Mouse (Mus musculus): ENCODE measurements around the gene Fam151a. TPM values are rescaled to one million over a fixed set of nuclear protein-coding genes. Genes with fewer than 3 reads are reported as not detected.

Fam151a gene
- total and polyA plus RNA-seq, 3 experiments, result 0.23 to 0.31 (median 0.31) TPM

GRCm38 (mm10) chr4:106704416-106704815 lies 29.3 kb upstream of the Fam151a start:
- TF ChIP-seq CTCF (IDR thresholded peaks at IDR 0.05) (no peak), POLR2A (IDR thresholded peaks at IDR 0.05; ENCODE audit: insufficient read depth, low read depth, low read length) (no peak), EP300 (IDR thresholded peaks at IDR 0.05; ENCODE audit: insufficient read depth, low read depth, low read length) (no peak)
- Histone ChIP-seq H3K27me3 (ENCODE audit: control insufficient read depth, insufficient read depth, low read length) (no peaks in the 10 kb centered on the region), H3K4me1 (ENCODE audit: control insufficient read depth, insufficient read depth, low read length) (no peaks in the 10 kb centered on the region), H3K9ac (ENCODE audit: low read depth, low read length) (no peak overlapping the region), H3K27ac (no peak overlapping the region), H3K36me3 (ENCODE audit: control insufficient read depth, insufficient read depth, low read length) (no peaks in the 10 kb centered on the region), H3K4me3 (no peak overlapping the region), H3K79me2 (replicated peaks; ENCODE audit: control insufficient read depth, insufficient read depth, low read length) (no peaks in the 10 kb centered on the region)
- intact Hi-C loops (cut with DNase I), result no loop called here
- DNase-seq, result no peak
- WGBS, result 41% methylated on average over 11 of the region's 11 CpGs

- H3K27ac ChIP-seq, result no peak overlapping the region
- intact Hi-C loops (cut with DNase I), result no loop called here
- no peaks in the 10 kb centered on the region for H3K79me2 ChIP-seq (replicated peaks; ENCODE audit: control insufficient read depth, insufficient read depth, low read length)
- no peak overlapping the region for H3K4me3 ChIP-seq
- no peaks in the 10 kb centered on the region for H3K27me3 ChIP-seq (ENCODE audit: control insufficient read depth, insufficient read depth, low read length)
- DNase-seq, result no peak
- TF ChIP-seq CTCF (IDR thresholded peaks at IDR 0.05), result no peak
- TF ChIP-seq POLR2A (IDR thresholded peaks at IDR 0.05; ENCODE audit: insufficient read depth, low read depth, low read length), result no peak
- no peak for TF ChIP-seq EP300 (IDR thresholded peaks at IDR 0.05; ENCODE audit: insufficient read depth, low read depth, low read length)
- WGBS, result 54% methylated on average over 8 of the region's 8 CpGs
- no peaks in the 10 kb centered on the region for H3K4me1 ChIP-seq (ENCODE audit: control insufficient read depth, insufficient read depth, low read length)
- H3K36me3 ChIP-seq (ENCODE audit: control insufficient read depth, insufficient read depth, low read length), result no peaks in the 10 kb centered on the region
- no peak overlapping the region for H3K9ac ChIP-seq (ENCODE audit: low read depth, low read length)
Observed at GRCm38 (mm10) chr4:106705096-106705665, 28.5 kb upstream of the Fam151a start.

GRCm38 (mm10) chr4:106707957-106708356 lies 25.7 kb upstream of the Fam151a start:
- intact Hi-C loops (cut with DNase I), result loop anchor here (1.0 kb wide), 2 partner anchors 77 to 94 kb away; no protein-coding TSS in a partner anchor
- TF ChIP-seq EP300 (IDR thresholded peaks at IDR 0.05; ENCODE audit: insufficient read depth, low read depth, low read length), result no peak
- TF ChIP-seq POLR2A (IDR thresholded peaks at IDR 0.05; ENCODE audit: insufficient read depth, low read depth, low read length), result no peak
- TF ChIP-seq CTCF (IDR thresholded peaks at IDR 0.05), result no peak
- Histone ChIP-seq H3K36me3 (ENCODE audit: control insufficient read depth, insufficient read depth, low read length) (no peaks in the 10 kb centered on the region), H3K9ac (ENCODE audit: low read depth, low read length) (no peak overlapping the region), H3K4me1 (ENCODE audit: control insufficient read depth, insufficient read depth, low read length) (no peaks in the 10 kb centered on the region), H3K79me2 (replicated peaks; ENCODE audit: control insufficient read depth, insufficient read depth, low read length) (no peaks in the 10 kb centered on the region), H3K27me3 (ENCODE audit: control insufficient read depth, insufficient read depth, low read length) (no peaks in the 10 kb centered on the region), H3K4me3 (no peak overlapping the region), H3K27ac (no peak overlapping the region)
- no peak for DNase-seq
- WGBS, result 26% methylated on average over 5 of the region's 5 CpGs

- H3K36me3 ChIP-seq (ENCODE audit: control insufficient read depth, insufficient read depth, low read length), result no peaks in the 10 kb centered on the region
- 1% methylated on average over 8 of the region's 8 CpGs for WGBS
- intact Hi-C loops (cut with DNase I), result loop anchor here (1.0 kb wide), 2 partner anchors 77 to 94 kb away; no protein-coding TSS in a partner anchor
- no peak overlapping the region for H3K9ac ChIP-seq (ENCODE audit: low read depth, low read length)
- TF ChIP-seq CTCF (IDR thresholded peaks at IDR 0.05) (peak; percentile 90), EP300 (IDR thresholded peaks at IDR 0.05; ENCODE audit: insufficient read depth, low read depth, low read length) (no peak)
- no peaks in the 10 kb centered on the region for H3K4me1 ChIP-seq (ENCODE audit: control insufficient read depth, insufficient read depth, low read length)
- H3K27me3 ChIP-seq (ENCODE audit: control insufficient read depth, insufficient read depth, low read length), result no peaks in the 10 kb centered on the region
- H3K27ac ChIP-seq, result no peak overlapping the region
- DNase-seq, result peak; percentile 60 to 85
- no peak overlapping the region for H3K4me3 ChIP-seq
- no peaks in the 10 kb centered on the region for H3K79me2 ChIP-seq (replicated peaks; ENCODE audit: control insufficient read depth, insufficient read depth, low read length)
Observed at GRCm38 (mm10) chr4:106708408-106708807, 25.3 kb upstream of the Fam151a start.

GRCm38 (mm10) chr4:106713622-106714021 lies 20.1 kb upstream of the Fam151a start:
- Histone ChIP-seq H3K27me3 (ENCODE audit: control insufficient read depth, insufficient read depth, low read length) (no peaks in the 10 kb centered on the region), H3K36me3 (ENCODE audit: control insufficient read depth, insufficient read depth, low read length) (no peaks in the 10 kb centered on the region), H3K79me2 (replicated peaks; ENCODE audit: control insufficient read depth, insufficient read depth, low read length) (no peaks in the 10 kb centered on the region), H3K4me1 (ENCODE audit: control insufficient read depth, insufficient read depth, low read length) (no peaks in the 10 kb centered on the region), H3K9ac (ENCODE audit: low read depth, low read length) (no peak overlapping the region), H3K27ac (no peak overlapping the region), H3K4me3 (no peak overlapping the region)
- DNase-seq, result no peak
- no peak for TF ChIP-seq EP300 (IDR thresholded peaks at IDR 0.05; ENCODE audit: insufficient read depth, low read depth, low read length)
- TF ChIP-seq POLR2A (IDR thresholded peaks at IDR 0.05; ENCODE audit: insufficient read depth, low read depth, low read length), result no peak
- TF ChIP-seq CTCF (IDR thresholded peaks at IDR 0.05), result no peak
- intact Hi-C loops (cut with DNase I), result no loop called here
- 83% methylated on average over 6 of the region's 6 CpGs for WGBS

GRCm38 (mm10) chr4:106720631-106721030 lies 13.1 kb upstream of the Fam151a start:
- WGBS, result 46% methylated on average over 4 of the region's 4 CpGs
- no peaks in the 10 kb centered on the region for H3K79me2 ChIP-seq (replicated peaks; ENCODE audit: control insufficient read depth, insufficient read depth, low read length)
- H3K4me1 ChIP-seq (ENCODE audit: control insufficient read depth, insufficient read depth, low read length), result no peaks in the 10 kb centered on the region
- TF ChIP-seq EP300 (IDR thresholded peaks at IDR 0.05; ENCODE audit: insufficient read depth, low read depth, low read length) (no peak), CTCF (IDR thresholded peaks at IDR 0.05) (no peak), POLR2A (IDR thresholded peaks at IDR 0.05; ENCODE audit: insufficient read depth, low read depth, low read length) (no peak)
- intact Hi-C loops (cut with DNase I), result no loop called here
- no peaks in the 10 kb centered on the region for H3K27me3 ChIP-seq (ENCODE audit: control insufficient read depth, insufficient read depth, low read length)
- no peak overlapping the region for H3K9ac ChIP-seq (ENCODE audit: low read depth, low read length)
- H3K4me3 ChIP-seq, result no peak overlapping the region
- no peak overlapping the region for H3K27ac ChIP-seq
- no peaks in the 10 kb centered on the region for H3K36me3 ChIP-seq (ENCODE audit: control insufficient read depth, insufficient read depth, low read length)
- DNase-seq, result peak in 1 of 2 experiments; percentile 26
